ENCODE assay signal across 30 mouse cellular contexts in genomic region chrX:135421203-135421602, GRCm38 (mm10). TPM values are rescaled to one million over a fixed set of nuclear protein-coding genes. Genes with fewer than 3 reads are reported as not detected.
"Had no signal": no experiment of that assay in that cellular context is flagged by ENCODE, and none has a peak within 500 bp of the region (broad histone marks: within the 10 kb centered on the region; RNA-seq: fewer than 3 reads in every experiment).

No protein-coding gene starts in this region.

RNA-seq across cellular contexts. Expression of gene Gm7903, which starts 12.4 kb away (rescaled TPM):
- total RNA-seq: forebrain, postnatal 0 days; gastrocnemius, adult 18-20 months; gastrocnemius, adult 2 months; gastrocnemius, adult 8-10 months; gastrocnemius, postnatal 10 days; gastrocnemius, postnatal 14 days; gastrocnemius, postnatal 25 days; gastrocnemius, postnatal 36 days; gastrocnemius, postnatal 4 days; heart, adult 18-20 months had no signal
- polyA plus RNA-seq: cerebellum, adult 2 months; embryonic facial prominence, embryonic 10.5 days; embryonic facial prominence, embryonic 11.5 days; embryonic facial prominence, embryonic 12.5 days; embryonic facial prominence, embryonic 13.5 days; embryonic facial prominence, embryonic 14.5 days; embryonic facial prominence, embryonic 15.5 days; erythroblast, embryonic 14.5 days; forebrain, embryonic 10.5 days; forebrain, embryonic 11.5 days; forebrain, embryonic 12.5 days; forebrain, embryonic 13.5 days; forebrain, embryonic 14.5 days; forebrain, embryonic 15.5 days; forebrain, embryonic 16.5 days; frontal cortex, adult 2 months; gonadal fat pad, adult 2 months; heart, embryonic 10.5 days had no signal

RNA-seq across cellular contexts. Expression of gene Gm5128, which starts 48.1 kb away (rescaled TPM):
- total RNA-seq: forebrain, postnatal 0 days; gastrocnemius, adult 18-20 months; gastrocnemius, adult 2 months; gastrocnemius, adult 8-10 months; gastrocnemius, postnatal 10 days; gastrocnemius, postnatal 14 days; gastrocnemius, postnatal 25 days; gastrocnemius, postnatal 36 days; gastrocnemius, postnatal 4 days; heart, adult 18-20 months; heart, adult 8-10 months had no signal
- polyA plus RNA-seq: cerebellum, adult 2 months; cortical plate, adult 2 months; embryonic facial prominence, embryonic 10.5 days; embryonic facial prominence, embryonic 11.5 days; embryonic facial prominence, embryonic 12.5 days; embryonic facial prominence, embryonic 13.5 days; embryonic facial prominence, embryonic 14.5 days; embryonic facial prominence, embryonic 15.5 days; erythroblast, embryonic 14.5 days; forebrain, embryonic 10.5 days; forebrain, embryonic 11.5 days; forebrain, embryonic 12.5 days; forebrain, embryonic 13.5 days; forebrain, embryonic 15.5 days; forebrain, embryonic 16.5 days; forebrain, postnatal 0 days; gonadal fat pad, adult 2 months; heart, embryonic 10.5 days had no signal
